Mouse (Mus musculus): ENCODE measurements around the gene Edem1.
"Not testable (repeated sequence)": the region's sequence is repeated elsewhere in the genome, so short reads cannot be mapped to it uniquely, and the experiment has no call there.

Edem1 gene

DNA sequence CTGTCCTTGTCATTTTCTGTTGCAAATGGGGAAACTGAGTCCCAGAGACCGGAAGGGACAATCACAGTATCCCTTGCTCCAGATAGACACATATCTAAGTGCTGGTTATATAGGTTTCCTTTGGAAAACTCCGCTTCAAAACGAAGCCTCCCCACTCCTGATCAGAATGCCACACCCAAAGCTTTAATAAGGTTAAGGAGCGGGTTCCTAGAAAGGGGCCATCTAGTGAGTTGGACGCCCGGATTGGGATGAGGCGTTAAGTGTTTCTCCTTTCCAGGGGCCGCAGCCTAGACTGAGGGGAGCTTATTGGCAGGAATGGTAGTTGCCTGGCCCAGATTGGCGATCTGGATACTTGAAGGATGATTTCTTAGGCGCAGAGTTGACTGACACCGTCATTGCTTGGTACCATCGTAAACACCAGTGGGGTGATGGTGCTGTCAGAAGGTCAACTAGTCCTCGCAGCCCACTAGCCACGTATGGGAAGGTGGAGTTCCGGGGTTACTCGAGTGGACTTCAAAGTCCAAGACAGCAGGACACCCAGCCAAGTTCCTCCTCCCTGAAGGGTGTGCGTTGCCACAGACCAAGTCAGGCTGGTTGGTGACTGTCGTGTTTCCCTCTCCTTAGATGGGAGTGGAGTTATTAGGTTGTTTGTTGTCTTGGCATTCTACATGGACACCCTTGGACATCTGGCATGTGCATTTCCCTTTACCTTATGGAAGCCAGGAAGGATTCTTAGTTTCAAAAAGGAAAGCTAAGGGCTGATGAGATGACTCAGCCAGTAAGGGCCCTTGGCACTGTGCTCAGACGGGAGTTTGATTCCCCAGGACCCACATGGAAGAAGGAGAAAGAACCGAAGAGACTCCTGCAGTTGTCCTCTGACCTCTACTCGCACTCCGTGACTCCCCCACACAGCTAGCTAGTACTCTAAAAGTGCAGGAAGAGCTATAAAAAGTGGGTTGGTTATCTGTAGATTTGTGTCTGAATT lies 1.2 kb downstream of the Edem1 start:
- no peak for DNase-seq (ENCODE audit: low spot score in 2 of 2)

DNA sequence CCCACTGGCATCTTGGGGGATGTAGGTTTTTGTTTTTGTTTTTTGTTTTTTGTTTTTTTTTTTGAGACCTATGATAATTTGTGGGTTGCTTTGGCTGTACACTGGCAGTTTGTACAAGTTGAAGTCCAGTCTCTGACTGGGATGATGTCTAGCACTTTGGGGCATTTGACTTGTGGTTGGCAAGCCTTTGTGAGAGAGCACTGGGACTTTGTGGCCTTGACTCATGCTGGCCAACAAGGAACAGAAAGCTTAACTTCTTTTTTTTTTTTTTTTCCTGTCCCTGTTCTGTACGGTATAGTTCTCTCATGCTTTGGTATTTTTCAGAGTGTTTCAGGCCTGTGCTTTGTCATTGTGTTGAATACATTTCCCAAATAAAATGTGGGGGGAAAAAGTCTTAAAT lies 3.7 kb downstream of the Edem1 start:
- DNase-seq (ENCODE audit: low spot score in 2 of 2) = no peak

- DNase-seq (ENCODE audit: low spot score in 2 of 2) = no peak
These were observed 4.5 kb downstream of the Edem1 start for GRCm38 (mm10) chr6:108832989-108833388.

DNA sequence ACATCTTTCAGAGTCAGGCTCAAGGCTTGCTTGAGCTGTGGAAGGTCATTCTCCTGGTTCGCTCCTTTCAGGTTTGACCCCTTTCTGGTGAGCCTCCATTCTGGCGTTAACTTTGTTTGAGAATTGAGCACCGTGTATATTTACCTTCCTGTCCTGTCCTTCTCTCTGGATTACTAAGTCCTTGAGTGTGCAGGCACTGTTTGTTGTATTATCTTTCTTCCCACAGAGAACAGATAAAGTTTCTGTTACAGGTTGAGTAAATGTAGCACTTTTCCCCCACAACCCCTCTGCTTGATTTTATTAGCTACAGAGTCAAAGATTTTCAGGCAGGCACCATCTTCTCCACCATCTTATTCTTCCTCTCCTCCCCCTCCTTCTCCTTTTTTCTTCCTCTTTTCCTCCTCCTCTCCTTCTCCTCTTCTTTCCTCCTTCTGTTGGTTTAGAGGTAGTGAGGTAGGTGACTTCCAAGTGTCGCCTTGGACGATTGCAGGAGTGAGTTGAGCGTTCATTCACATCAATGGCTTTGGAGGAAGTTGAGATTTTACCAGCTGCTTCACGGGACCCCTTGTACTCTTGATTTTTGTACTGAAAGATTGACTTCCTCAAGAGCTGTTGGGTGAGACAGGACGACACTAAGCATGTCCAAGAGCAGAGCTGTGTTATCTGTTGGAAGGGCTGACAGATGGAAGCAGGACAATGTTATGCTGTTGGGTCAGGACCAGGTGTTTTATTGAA lies 5.7 kb downstream of the Edem1 start:
- no peak for DNase-seq (ENCODE audit: low spot score in 2 of 2)

- no peak for DNase-seq (ENCODE audit: low spot score in 2 of 2)
These were observed 7.6 kb downstream of the Edem1 start for GRCm38 (mm10) chr6:108835765-108836691.

DNA sequence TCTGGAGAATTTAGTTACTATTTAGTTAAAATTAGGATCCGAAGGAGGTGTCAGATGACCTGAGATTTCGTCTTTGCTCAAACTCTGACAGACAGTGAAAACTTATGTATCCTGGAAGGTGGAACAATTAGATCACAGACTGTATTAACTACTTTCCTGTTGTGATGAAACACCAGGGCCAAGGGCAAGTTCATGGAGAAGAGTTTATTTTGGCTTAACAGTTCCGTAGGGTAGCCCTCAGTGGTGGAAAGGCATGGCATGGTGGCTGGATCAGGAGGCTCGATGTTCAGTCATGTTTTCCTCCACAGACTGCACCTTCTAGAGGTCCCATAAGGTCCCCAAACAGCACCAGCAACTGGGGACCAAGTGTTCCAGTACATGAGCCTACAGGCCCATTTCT lies 8.6 kb downstream of the Edem1 start:
- no peak for DNase-seq (ENCODE audit: low spot score in 2 of 2)

DNA sequence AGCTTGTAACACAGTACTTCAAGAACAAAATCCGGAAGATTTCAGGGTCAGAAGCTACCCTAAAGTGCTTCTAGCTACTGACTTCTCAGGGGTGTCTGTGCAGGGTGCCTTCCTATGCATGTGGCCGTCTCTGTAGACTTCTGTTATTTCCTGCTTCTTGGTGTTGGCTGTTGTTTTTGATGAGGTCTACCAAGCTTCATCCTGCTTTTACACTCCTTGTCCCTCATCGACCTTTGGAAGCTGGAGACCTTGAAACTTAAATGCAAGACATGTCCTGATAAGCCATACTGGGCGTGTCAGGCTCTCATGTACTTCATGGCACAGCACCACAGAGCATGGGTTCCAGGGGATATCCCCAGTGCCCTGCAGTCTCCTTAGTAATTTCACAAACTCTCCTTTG lies 9.5 kb downstream of the Edem1 start:
- no peak for DNase-seq (ENCODE audit: low spot score in 2 of 2)

- no peak for DNase-seq (ENCODE audit: low spot score in 2 of 2)
These were observed 11.0 kb downstream of the Edem1 start for GRCm38 (mm10) chr6:108839432-108839831.

DNA sequence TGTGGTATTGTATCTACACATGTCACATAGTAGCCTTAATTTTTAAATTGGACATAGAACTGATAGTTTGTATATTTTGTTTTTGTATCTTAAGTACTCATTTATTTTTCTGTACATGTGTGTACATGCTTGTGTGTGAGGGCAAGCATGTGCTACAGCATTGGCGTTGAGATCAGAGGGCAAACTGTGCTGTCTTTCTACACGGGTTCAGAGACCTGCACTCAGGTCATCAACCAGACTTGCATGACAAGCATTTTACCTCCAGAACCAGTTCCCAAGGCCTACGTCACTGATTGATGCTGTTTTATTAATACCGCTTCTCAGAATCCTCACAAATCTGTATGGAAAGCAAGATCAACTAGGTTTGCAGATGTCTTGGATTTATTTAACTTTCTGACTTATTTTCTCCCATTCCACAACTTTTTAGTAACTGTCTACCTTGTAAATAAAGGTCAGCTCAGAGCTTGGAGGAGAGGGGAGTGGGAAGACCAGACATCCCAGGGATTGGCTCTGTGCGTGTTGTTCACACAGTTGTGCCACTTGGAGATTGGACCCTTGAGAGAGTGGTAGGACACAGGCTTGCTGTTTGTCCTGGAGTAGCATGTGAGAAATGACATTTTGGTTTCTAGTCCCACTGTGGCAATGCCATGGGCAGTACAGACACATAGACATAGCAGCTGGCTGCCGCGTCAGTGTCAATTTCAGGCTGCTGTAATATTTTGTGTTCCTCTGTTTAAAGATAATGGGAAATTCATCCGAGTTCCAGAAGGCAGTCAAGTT lies 12.6 kb downstream of the Edem1 start:
- no peak for DNase-seq (ENCODE audit: low spot score in 2 of 2)

- no peak for DNase-seq (ENCODE audit: low spot score in 2 of 2)
These were observed 15.2 kb downstream of the Edem1 start for GRCm38 (mm10) chr6:108843664-108844063.

GRCm38 (mm10) chr6:108844093-108844492 lies 15.7 kb downstream of the Edem1 start:
- no peak for DNase-seq (ENCODE audit: low spot score in 2 of 2)

DNA sequence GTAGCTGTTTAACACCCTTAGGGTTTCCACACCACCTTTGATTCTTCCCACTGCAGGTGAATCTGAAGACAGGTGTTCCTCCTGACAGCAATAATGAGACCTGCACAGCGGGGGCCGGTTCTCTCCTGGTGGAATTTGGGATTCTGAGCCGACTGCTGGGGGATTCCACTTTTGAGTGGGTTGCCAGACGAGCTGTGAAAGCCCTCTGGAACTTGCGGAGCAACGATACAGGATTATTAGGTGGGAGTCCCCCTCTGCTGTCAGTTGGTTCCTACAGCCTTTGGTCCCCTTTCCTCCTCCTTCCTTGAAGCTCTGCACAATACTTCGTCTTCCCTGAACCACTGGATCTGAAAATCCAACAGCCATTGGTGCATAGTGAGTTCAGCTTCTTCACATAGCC lies 16.3 kb downstream of the Edem1 start:
- DNase-seq (ENCODE audit: low spot score in 2 of 2) = no peak

- DNase-seq (ENCODE audit: low spot score in 2 of 2) = no peak
These were observed 23.7 kb downstream of the Edem1 start for GRCm38 (mm10) chr6:108852088-108852670.

DNA sequence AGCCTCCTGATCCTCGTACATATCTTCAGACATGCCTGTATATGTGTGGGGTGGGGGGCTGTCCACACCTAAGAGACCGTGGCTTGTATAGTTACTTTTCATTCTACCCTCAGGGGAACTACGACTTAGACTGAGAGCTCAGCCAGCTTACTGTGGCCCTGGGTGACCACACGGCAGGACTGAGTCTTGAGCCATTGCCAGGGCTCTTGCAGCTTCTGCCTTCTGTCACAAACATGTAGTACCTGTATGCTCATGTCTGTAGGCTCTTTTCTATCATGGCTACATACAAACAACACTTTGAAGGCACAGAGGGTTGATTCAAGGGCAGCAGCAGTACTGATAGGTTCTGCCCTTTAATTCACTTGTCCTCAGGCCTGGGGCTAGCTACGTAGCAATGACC lies 24.5 kb downstream of the Edem1 start:
- no peak for DNase-seq (ENCODE audit: low spot score in 2 of 2)

GRCm38 (mm10) chr6:108858583-108858982 lies 30.1 kb downstream of the Edem1 start:
- DNase-seq (ENCODE audit: low spot score in 2 of 2) = no peak

DNA sequence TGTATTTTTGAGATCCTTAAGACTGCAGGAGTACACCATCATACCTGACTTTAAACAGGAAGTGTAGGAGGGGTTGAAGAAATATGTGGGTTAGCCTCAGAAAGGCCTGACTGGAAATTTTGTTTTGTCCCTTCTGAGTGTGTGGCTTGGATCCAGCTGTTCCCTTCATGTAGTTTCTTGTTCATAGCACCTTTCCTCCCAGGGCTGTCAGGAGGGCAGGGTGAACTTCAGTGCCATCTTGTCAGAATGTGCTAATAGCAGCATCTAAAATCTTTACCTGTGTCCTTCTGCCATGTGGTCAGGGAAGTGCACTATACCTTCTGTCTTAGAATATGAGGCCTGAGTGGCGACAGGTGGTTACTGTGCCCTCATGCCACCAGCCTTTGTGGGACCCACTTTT lies 32.8 kb downstream of the Edem1 start:
- DNase-seq (ENCODE audit: low spot score in 2 of 2) = no peak

GRCm38 (mm10) chr6:108862548-108862947 lies 34.1 kb downstream of the Edem1 start:
- no peak for DNase-seq (ENCODE audit: low spot score in 2 of 2)

DNA sequence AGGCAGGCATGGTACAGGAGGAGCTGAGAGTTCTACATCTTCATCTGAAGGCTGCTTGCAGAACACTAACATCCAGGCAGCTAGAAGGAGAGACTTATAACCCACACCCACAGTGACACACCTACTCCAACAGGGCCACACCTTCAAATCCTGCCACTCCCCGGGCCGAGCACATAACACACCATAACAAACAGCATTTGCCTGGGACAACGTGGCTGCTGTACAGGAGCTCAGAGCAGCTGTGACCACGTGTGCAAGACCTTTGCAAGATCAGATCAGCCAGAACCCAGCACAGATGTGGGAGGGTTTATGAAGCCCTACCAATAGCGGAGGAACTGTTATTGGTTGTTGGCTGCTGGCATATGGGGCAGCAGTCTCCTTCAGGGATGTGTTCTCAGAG lies 37.9 kb downstream of the Edem1 start:
- no peak for DNase-seq (ENCODE audit: low spot score in 2 of 2)

DNA sequence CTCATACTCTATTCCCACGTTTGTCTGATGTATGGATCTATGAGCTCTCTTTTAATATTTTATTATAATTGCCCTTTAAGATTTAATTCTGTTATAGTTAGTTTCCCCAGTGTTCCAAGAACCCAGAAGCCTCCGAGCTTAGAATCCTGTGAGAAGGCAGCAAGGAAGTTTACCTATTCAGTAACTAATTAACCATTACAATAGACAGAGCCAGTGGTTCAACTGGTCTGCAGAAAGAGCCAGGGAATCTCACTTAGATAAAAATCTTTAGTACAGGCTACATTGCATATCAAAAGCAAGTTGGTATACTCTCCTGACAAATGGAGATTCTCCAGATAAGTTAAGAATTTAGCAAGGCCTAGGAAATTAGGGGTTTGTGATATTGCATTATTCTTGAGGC lies 40.6 kb downstream of the Edem1 start:
- not testable (repeated sequence) for DNase-seq (ENCODE audit: low spot score in 2 of 2)

- DNase-seq (ENCODE audit: low spot score in 2 of 2) = no peak
These were observed 42.0 kb downstream of the Edem1 start for GRCm38 (mm10) chr6:108870421-108870820.

DNA sequence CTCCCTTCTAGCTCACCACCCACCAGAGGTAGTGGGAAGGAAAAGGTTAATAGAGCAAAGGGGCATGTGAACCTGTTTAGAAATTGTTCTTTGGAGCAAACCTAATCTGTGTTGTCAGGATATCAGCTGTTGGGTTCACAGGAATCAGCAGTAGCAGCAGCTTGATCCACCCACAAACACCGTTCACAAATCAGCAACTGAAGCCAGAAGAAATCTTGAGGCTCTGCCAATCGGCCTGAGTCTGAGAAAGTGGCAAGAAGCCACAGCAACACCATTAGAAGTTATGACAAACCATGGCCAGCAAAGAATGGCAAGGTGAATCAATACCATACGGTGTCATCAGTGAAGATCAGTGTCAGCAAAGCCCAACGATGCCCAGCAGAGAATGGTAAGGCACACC lies 42.8 kb downstream of the Edem1 start:
- no peak for DNase-seq (ENCODE audit: low spot score in 2 of 2)
